Mouse (Mus musculus): Measurements from ENCODE around the gene Apex2. TPM values are rescaled to one million over a fixed set of nuclear protein-coding genes. Genes with fewer than 3 reads are reported as not detected.

Gene Apex2
- polyA plus RNA-seq, 1 experiment from 2014 or later: 30.4 TPM

DNA sequence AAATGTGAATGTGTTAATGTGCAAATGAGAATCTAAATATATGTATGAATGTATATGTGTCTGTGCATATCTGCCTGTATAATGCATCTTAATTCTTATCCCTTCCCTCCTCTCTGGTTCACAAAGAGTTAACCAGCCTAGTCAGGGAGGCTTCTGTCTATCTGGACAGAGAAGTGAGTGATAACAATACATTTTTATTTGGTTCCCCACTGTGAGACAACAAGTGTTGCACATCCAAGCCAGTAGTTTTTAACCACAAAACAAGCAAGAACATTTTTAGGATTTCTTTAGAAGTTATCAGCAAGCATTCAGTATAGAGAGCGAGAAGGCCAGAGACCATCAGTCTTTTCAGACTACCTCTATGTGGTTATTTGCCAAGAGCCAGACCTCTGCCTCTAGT is 118.3 kb downstream of the Apex2 start:
- Histone ChIP-seq H3K9me3 (ENCODE audit: control insufficient read depth, low read length) (no peaks in the 10 kb centered on the region), H3K9ac (ENCODE audit: low read length) (no peak overlapping the region), H3K4me3 (ENCODE audit: low read depth, low read length) (no peak overlapping the region), H3K27ac (replicated peaks; ENCODE audit: low read depth, low read length) (no peak overlapping the region), H3K4me1 (ENCODE audit: control insufficient read depth, insufficient read depth, low read length) (no peaks in the 10 kb centered on the region), H3K27me3 (ENCODE audit: control insufficient read depth, insufficient read depth, low read length) (no peaks in the 10 kb centered on the region), H3K4me2 (ENCODE audit: low read depth, severe bottlenecking) (no peak overlapping the region), H3K36me3 (ENCODE audit: control insufficient read depth, insufficient read depth, low read length) (no peaks in the 10 kb centered on the region)
- ATAC-seq (ENCODE audit: insufficient number of reproducible peaks, low FRiP score, low TSS enrichment, low read depth) (no peak), DNase-seq (ENCODE audit: low spot score) (no peak)
- WGBS: 100% methylated on average over 1 of the region's 1 CpGs

Small RNA genes within 50 kb of the gene (microRNA-seq; reads per million reads assigned to microRNA genes)
- gene Mir3620: not detected

Other genes starting within 250 kb of the Apex2 start
- gene Tmem29, start 130.7 kb downstream of the Apex2 start, polyA plus RNA-seq (2014; fragmentation: Nextera tagmentation; extraction: Ambion mirVana): 40.3 and 42.9 TPM in 2 replicates
- 35.8 and 40.7 TPM in 2 replicates for gene Alas2, start 42.5 kb downstream of the Apex2 start, polyA plus RNA-seq (2014; fragmentation: Nextera tagmentation; extraction: Ambion mirVana)
- 10.2 and 12.0 TPM in 2 replicates for gene Pfkfb1, start 1.6 kb downstream of the Apex2 start, polyA plus RNA-seq (2014; fragmentation: Nextera tagmentation; extraction: Ambion mirVana)
- 39.2 and 43.9 TPM in 2 replicates for gene Tro, start 67.7 kb upstream of the Apex2 start, polyA plus RNA-seq (2014; fragmentation: Nextera tagmentation; extraction: Ambion mirVana)
- gene Maged2, start 224.5 kb upstream of the Apex2 start, polyA plus RNA-seq (2014; fragmentation: Nextera tagmentation; extraction: Ambion mirVana): 494 TPM in 2 replicates

Data from limb, embryonic 11.5 days (tissue).